Mouse (Mus musculus) stomach, embryonic 15.5 days (tissue): Measurements from ENCODE around the gene 1110051M20Rik. TPM values are rescaled to one million over a fixed set of nuclear protein-coding genes. Genes with fewer than 3 reads are reported as not detected.

Experiments
- ATAC-seq: fragments of 200-750 bp; cut with Nextera tagmentation; 2 replicates; pipeline ENCODE4 v1.8.0; 2017; ENCODE audit warnings: low read depth, moderate number of reproducible peaks, moderate TSS enrichment; ENCODE audit not compliant: insufficient read depth, low FRiP score
- H3K27ac ChIP-seq: fragments of 300-500 bp; sonication (generic); 2 replicates; pipeline ENCODE4 v1.5.1; 2015; ENCODE audit warnings: mild to moderate bottlenecking, inconsistent platforms
- H3K27me3 ChIP-seq: fragments of 300-500 bp; sonication (generic); replicated peaks from 2 replicates; pipeline ENCODE4 v1.6.1; 2015; ENCODE audit warnings: inconsistent platforms
- H3K36me3 ChIP-seq: fragments of 300-500 bp; sonication (generic); 2 replicates; pipeline ENCODE4 v1.6.1; 2015; ENCODE audit warnings: inconsistent platforms
- H3K4me1 ChIP-seq: fragments of 300-500 bp; sonication (generic); 2 replicates; pipeline ENCODE4 v1.6.1; 2015; ENCODE audit warnings: inconsistent platforms
- H3K4me2 ChIP-seq: fragments of 300-500 bp; sonication (generic); 2 replicates; pipeline ENCODE4 v1.6.1; 2015; ENCODE audit warnings: mild to moderate bottlenecking, inconsistent platforms
- H3K4me3 ChIP-seq: fragments of 300-500 bp; sonication (generic); replicated peaks from 2 replicates; pipeline ENCODE4 v1.5.1; 2015; ENCODE audit warnings: inconsistent platforms
- H3K9ac ChIP-seq: fragments of 300-500 bp; sonication (generic); 2 replicates; pipeline ENCODE4 v1.6.1; 2015; ENCODE audit warnings: inconsistent platforms
- H3K9me3 ChIP-seq: fragments of 300-500 bp; sonication (generic); 2 replicates; pipeline ENCODE4 v1.6.1; 2016; ENCODE audit warnings: inconsistent platforms
- WGBS: fragments of 180-500 bp; shearing (Covaris S2); methylation state at CpG from one replicate; pipeline ENCODE4 v1.1.7; 2015; 5-methylcytosine and 5-hydroxymethylcytosine counted together
- polyA plus RNA-seq: library from polyadenylated mRNA; unstranded; fragments of >200 nt; fragmentation: Nextera tagmentation; extraction: Ambion mirVana; gene quantifications from 2 replicates; pipeline ENCODE4 v1.2.1, GENCODE M21; 2015

The 1110051M20Rik gene
- polyA plus RNA-seq, 1 experiment from 2014 or later, result 42.4 TPM

DNA sequence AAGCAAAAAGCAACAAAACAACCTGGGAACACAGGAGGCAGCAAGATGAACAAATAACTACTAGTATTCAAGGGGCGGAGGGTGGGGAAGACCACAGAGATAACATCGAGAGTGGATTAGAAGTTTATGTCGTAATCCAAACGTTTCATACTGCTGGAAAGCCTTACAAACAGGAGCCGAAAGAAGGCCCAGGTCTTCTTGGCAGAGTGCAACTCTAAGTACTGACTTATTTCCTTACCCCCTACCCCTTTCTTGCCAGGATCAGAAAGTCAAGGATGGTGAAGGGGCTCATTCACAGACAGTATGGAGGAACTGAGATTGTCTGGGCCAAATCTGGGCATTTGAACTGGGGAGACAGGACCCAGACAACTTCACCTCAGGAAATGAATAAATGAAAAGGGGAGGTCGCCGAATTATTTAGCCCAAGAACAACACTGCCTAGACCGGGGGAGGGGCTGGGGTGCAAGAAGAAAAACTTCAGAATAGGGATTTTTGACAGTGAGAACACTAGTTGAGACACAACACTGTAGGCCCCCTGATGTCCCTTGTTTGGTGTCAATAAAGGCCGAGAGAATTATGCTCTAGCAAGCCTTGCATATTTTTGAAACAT is 12.1 kb upstream of the 1110051M20Rik start:
- no peak for ATAC-seq
- H3K36me3 ChIP-seq, result no peaks in the 10 kb centered on the region
- H3K27me3 ChIP-seq, result no peaks in the 10 kb centered on the region
- peak overlapping the region; percentile 78 for H3K4me3 ChIP-seq
- 49% methylated on average over 9 of the region's 9 CpGs for WGBS
- H3K9me3 ChIP-seq, result no peaks in the 10 kb centered on the region
- no peak overlapping the region; the same call in 1 of the 2 replicates for H3K9ac ChIP-seq
- H3K27ac ChIP-seq, result peak overlapping the region; percentile 93
- H3K4me2 ChIP-seq, result peak overlapping the region; percentile 91
- peaks cover 16% of the 10 kb centered on the region; the same call in 1 of the 2 replicates for H3K4me1 ChIP-seq

DNA sequence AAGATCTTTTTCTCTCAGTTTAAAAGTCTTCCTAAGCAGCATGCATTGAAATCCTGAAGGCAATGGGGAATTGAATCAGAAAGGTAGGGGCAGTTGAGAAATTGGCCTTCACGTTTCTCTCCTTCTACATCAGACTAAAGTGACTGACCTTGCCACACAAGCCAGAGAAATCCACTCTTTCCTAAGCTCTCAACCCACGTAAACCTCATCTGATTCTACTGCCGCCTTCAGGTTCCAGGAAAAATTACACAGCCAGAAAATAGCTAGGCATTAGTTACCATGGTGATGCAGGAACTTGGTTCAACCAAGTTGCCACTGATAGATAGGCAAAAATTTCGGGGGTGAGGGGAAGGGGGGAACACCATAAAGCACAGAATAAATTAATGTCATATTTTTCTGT is 11.3 kb upstream of the 1110051M20Rik start:
- H3K9me3 ChIP-seq, result no peaks in the 10 kb centered on the region
- H3K4me1 ChIP-seq, result peaks cover 11% of the 10 kb centered on the region; the same call in 1 of the 2 replicates
- no peaks in the 10 kb centered on the region for H3K36me3 ChIP-seq
- no peak overlapping the region for H3K9ac ChIP-seq
- H3K4me2 ChIP-seq, result no peak overlapping the region
- H3K4me3 ChIP-seq, result no peak overlapping the region
- ATAC-seq, result no peak
- no peaks in the 10 kb centered on the region for H3K27me3 ChIP-seq
- 4% methylated on average over 4 of the region's 4 CpGs for WGBS
- H3K27ac ChIP-seq, result no peak overlapping the region

DNA sequence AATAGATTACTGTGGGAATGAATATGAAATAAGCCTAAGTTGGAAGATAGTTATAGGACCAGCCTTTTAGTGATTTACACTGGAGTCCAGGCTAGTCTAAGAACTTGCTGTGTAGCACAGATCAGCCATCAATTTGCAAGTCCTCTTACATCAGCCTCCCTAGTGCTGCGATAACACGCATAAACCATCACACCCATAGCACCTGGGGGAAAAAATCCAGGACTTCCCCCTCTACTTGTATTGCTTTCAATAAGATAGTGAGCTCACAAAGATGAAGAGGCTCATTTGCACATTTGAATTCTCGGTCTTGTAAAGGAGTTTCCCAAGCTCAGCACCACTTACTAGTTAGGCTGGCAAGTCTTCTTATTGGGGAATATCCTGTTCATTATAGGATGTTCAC is 9.9 kb upstream of the 1110051M20Rik start:
- H3K9ac ChIP-seq, result no peak overlapping the region
- no peaks in the 10 kb centered on the region for H3K27me3 ChIP-seq
- H3K4me1 ChIP-seq, result peaks cover 7% of the 10 kb centered on the region; the same call in 1 of the 2 replicates
- H3K4me2 ChIP-seq, result no peak overlapping the region
- no peaks in the 10 kb centered on the region for H3K9me3 ChIP-seq
- no peaks in the 10 kb centered on the region for H3K36me3 ChIP-seq
- no peak for ATAC-seq
- H3K27ac ChIP-seq, result no peak overlapping the region
- H3K4me3 ChIP-seq, result no peak overlapping the region
- 89% methylated on average over 3 of the region's 3 CpGs for WGBS

DNA sequence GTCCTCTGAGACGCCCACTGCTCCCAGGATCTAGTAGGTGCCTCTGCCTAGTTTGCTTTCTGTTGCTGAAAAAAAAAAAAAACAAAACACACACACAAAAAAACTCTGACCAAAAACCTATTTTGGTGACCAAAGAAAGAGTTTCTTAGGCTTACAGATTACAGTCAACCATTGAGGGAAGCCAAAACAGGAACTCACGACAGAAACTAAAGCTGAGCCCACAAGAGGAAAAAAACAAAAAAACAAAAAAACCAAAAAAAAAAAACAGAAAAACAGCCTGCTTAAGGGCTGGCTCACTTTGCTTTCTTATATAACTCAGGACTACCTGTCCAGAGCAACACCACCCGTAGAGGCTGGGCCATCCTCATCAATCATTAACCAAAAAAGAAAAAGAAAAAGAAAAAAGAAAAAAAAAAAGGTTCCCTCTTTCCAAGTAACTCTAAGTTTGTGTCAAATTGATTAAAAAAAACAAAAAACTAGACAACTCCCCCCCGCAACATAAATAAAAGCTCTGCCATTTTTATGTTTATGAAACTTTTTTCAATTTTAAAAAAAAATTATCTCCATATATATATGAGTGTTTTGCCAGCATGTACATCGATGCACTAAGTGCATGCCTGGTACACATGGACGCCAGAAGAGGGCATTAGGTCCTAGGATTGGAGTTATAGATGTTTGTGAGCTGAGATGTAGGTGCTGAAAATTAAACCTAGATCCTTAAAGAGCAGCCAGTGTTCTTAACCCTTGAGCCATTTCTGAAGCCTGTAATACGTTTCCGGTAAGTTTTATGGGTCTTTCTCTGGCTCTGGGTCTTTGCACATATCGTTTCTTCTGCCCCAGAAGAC is 8.9 kb upstream of the 1110051M20Rik start:
- H3K27me3 ChIP-seq, result no peaks in the 10 kb centered on the region
- H3K4me2 ChIP-seq, result no peak overlapping the region
- H3K9me3 ChIP-seq, result no peaks in the 10 kb centered on the region
- peaks cover 7% of the 10 kb centered on the region; the same call in 1 of the 2 replicates for H3K4me1 ChIP-seq
- no peaks in the 10 kb centered on the region for H3K36me3 ChIP-seq
- ATAC-seq, result no peak
- H3K4me3 ChIP-seq, result no peak overlapping the region
- no peak overlapping the region for H3K27ac ChIP-seq
- no peak overlapping the region for H3K9ac ChIP-seq
- 64% methylated on average over 9 of the region's 9 CpGs for WGBS

DNA sequence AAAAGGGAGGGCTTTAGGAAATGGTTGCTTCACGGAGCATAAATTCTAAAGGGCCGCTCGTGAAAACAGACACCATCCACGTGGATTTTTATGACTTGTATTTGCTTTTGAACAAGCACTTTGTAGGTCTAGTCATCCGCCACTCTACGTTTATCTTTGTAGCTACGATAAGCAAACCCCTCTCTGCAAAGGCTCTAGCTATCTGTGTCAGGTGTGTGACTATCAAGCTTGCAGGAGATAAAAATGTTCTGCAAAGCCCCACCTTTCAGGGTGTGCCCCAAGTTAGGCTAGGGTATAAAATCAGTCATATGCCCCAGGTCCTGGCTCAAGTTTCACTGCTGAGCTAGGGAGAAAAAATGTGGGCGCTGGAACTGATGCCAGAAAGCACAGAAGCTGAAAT is 8.2 kb upstream of the 1110051M20Rik start:
- H3K36me3 ChIP-seq, result no peaks in the 10 kb centered on the region
- no peaks in the 10 kb centered on the region for H3K9me3 ChIP-seq
- H3K4me3 ChIP-seq, result no peak overlapping the region
- H3K9ac ChIP-seq, result no peak overlapping the region
- no peaks in the 10 kb centered on the region for H3K27me3 ChIP-seq
- H3K4me1 ChIP-seq, result peaks cover 7% of the 10 kb centered on the region; the same call in 1 of the 2 replicates
- no peak overlapping the region for H3K27ac ChIP-seq
- no peak overlapping the region; the same call in 1 of the 2 replicates for H3K4me2 ChIP-seq
- 28% methylated on average over 8 of the region's 8 CpGs for WGBS
- ATAC-seq, result peak; percentile 66

DNA sequence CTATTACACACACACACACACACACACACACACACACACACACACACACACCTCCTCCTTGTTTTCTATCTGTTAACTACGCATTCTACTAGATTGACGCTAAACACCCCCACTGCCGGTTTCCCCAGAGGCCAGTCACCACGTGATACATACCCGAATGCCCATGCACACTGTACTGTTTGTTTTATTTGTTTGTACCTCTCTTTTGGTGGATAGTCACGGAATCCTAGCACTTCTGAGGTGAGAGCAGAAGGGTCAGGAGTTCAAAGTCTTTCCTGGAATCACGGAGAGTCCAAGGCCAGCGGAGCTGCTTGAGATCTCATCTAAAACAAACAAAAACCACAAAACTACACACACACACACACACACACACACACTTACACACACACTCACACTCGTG is 5.8 kb upstream of the 1110051M20Rik start:
- Histone ChIP-seq H3K4me2 (no peak overlapping the region), H3K36me3 (no peaks in the 10 kb centered on the region), H3K4me1 (no peaks in the 10 kb centered on the region), H3K4me3 (no peak overlapping the region), H3K27ac (no peak overlapping the region), H3K27me3 (no peaks in the 10 kb centered on the region), H3K9ac (no peak overlapping the region), H3K9me3 (no peaks in the 10 kb centered on the region)
- ATAC-seq, result no peak; the same call in 1 of the 2 replicates
- 53% methylated on average over 9 of the region's 9 CpGs for WGBS

DNA sequence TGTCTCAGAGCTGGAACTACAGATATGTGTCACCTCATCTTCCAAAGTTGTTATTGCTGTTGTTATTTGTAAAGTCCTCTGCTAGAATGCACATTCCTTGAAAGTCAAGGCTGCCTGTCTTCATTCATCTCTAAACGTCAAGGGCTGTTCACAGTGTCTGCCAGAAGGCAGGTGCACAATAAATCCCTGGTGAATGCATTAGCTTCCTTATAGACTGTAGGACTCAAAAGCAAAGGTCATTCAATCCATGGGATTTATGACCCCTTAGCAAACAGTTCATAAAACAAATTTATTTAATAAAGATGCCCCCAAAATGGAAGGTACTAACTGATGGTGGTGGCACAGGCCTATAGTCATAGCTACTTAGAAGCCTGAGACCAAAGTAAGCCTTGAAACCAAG is 5.2 kb upstream of the 1110051M20Rik start:
- H3K36me3 ChIP-seq, result no peaks in the 10 kb centered on the region
- H3K27ac ChIP-seq, result no peak overlapping the region
- H3K9ac ChIP-seq, result no peak overlapping the region
- H3K4me1 ChIP-seq, result no peaks in the 10 kb centered on the region
- H3K27me3 ChIP-seq, result no peaks in the 10 kb centered on the region
- no peak for ATAC-seq
- no peaks in the 10 kb centered on the region for H3K9me3 ChIP-seq
- H3K4me2 ChIP-seq, result no peak overlapping the region
- WGBS, result 51% methylated on average over 1 of the region's 1 CpGs
- no peak overlapping the region for H3K4me3 ChIP-seq

DNA sequence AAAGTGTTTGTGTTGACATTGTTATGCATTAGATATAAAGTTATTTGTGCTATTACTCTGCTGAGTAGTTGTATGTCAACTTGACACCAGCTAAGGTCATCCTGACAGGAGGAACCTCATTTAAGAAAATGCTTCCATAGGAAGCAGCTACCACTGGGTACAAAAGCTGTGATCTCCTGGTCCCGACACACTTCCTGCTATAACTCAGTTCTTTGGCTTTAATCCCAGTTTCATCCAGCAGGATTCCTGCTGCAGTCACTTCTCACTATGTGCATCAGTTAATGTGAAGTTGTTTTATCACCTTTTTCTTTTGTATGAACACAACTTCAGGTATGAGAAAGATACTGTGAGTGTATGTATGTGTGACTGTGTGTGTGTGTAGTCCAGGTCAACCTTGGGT is 2.3 kb downstream of the 1110051M20Rik start:
- no peaks in the 10 kb centered on the region for H3K36me3 ChIP-seq
- H3K9ac ChIP-seq, result no peak overlapping the region
- 0 out of 2 replicates have a peak, but pooled peaks cover 4% of the 10 kb centered on the region for H3K4me1 ChIP-seq
- no peaks in the 10 kb centered on the region for H3K27me3 ChIP-seq
- no peaks in the 10 kb centered on the region for H3K9me3 ChIP-seq
- ATAC-seq, result no peak
- no peak overlapping the region for H3K27ac ChIP-seq
- 34% methylated on average over 1 of the region's 1 CpGs for WGBS
- H3K4me2 ChIP-seq, result no peak overlapping the region
- H3K4me3 ChIP-seq, result no peak overlapping the region

DNA sequence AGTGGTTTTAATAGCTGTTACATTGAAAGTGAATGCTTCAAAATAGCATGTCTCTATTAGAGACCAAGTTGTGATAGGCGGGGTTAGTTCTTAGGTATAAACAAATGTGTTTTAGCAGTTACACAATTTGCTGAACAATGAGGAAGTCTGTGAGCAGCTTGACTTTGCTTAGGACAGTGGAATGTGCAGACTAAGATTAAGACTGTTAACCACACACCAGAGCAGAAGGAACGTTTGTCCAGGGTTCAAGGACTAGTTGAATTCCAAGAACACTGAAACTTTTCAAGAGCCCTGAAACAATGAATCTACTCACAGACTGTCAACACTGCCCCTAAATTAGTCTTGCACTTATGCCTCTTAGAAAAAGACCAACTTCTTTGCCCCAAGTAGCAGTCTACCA is 2.8 kb downstream of the 1110051M20Rik start:
- Histone ChIP-seq H3K27me3 (no peaks in the 10 kb centered on the region), H3K4me2 (no peak overlapping the region), H3K36me3 (no peaks in the 10 kb centered on the region), H3K9me3 (no peaks in the 10 kb centered on the region), H3K4me3 (no peak overlapping the region), H3K4me1 (0 out of 2 replicates have a peak, but pooled peaks cover 4% of the 10 kb centered on the region), H3K9ac (no peak overlapping the region), H3K27ac (no peak overlapping the region)
- WGBS, result 53% methylated on average over 2 of the region's 2 CpGs
- ATAC-seq, result no peak

DNA sequence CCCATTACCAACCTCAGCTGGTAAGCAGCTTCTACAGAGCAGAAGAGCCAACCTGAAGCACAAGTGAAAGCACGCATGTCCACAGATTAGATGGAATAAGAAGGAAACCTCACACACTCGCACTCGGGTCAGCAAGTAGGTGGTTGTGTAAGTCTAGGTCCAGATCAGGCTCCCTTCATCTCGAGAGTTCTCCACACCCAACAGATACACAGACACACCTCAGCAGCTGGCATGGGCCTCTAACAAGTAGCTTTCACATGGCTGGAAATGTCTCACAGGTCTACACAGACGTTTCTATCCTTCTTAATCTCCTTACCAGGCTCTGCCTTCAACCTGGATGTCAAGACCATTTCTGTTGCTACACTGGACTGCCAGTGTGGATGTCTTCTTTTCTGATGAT is 3.8 kb downstream of the 1110051M20Rik start:
- no peak overlapping the region for H3K9ac ChIP-seq
- ATAC-seq, result no peak
- WGBS, result 81% methylated on average over 5 of the region's 5 CpGs
- H3K36me3 ChIP-seq, result no peaks in the 10 kb centered on the region
- H3K9me3 ChIP-seq, result no peaks in the 10 kb centered on the region
- H3K4me3 ChIP-seq, result no peak overlapping the region
- H3K4me2 ChIP-seq, result no peak overlapping the region
- H3K27ac ChIP-seq, result no peak overlapping the region
- 0 out of 2 replicates have a peak, but pooled peaks cover 4% of the 10 kb centered on the region for H3K4me1 ChIP-seq
- no peaks in the 10 kb centered on the region for H3K27me3 ChIP-seq

DNA sequence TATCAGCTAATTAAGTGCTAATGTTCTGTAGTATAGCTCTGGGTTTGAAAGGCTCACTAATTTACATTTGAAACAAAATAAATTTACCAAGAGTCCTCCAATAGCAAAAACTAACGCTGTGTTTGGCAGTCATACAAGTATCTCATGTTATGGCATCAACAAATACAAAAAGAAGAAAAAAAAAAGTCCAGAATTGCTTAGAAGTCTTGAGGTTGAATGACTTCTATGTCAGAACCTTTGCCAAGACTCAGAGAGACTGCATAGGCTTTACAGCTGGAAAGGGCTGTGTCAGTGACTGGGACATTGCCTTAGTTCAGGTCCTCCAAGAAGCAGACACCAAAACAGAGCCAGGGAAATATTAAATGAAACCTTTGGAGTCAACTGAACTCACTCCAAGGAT is 4.6 kb downstream of the 1110051M20Rik start:
- Histone ChIP-seq H3K27me3 (no peaks in the 10 kb centered on the region), H3K36me3 (no peaks in the 10 kb centered on the region), H3K4me2 (no peak overlapping the region), H3K9me3 (no peaks in the 10 kb centered on the region), H3K9ac (no peak overlapping the region), H3K4me1 (0 out of 2 replicates have a peak, but pooled peaks cover 4% of the 10 kb centered on the region), H3K27ac (no peak overlapping the region), H3K4me3 (no peak overlapping the region)
- 71% methylated on average over 1 of the region's 1 CpGs for WGBS
- ATAC-seq, result no peak

DNA sequence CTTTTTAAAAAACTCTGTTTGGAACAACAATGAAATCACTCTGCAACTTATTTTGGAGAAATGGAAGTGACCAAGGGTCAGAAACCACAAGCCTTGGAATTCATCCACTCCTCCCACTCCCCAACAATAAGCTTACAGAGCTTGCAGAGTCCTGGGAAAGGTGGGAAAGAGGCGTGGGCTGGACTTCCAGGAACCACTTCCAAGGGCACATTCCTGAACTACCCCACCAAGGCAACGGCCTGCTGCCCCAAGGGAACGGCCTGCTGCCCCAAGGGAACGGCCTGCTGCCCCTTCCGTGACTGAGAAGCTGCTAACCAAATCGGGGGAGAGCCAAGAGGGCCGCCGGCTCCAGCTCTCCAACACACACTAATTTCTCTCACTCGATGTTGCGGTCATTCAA is 5.2 kb downstream of the 1110051M20Rik start:
- ATAC-seq, result no peak
- Histone ChIP-seq H3K36me3 (no peaks in the 10 kb centered on the region), H3K27me3 (no peaks in the 10 kb centered on the region), H3K9ac (no peak overlapping the region), H3K27ac (no peak overlapping the region), H3K4me1 (0 out of 2 replicates have a peak, but pooled peaks cover 4% of the 10 kb centered on the region), H3K4me3 (no peak overlapping the region), H3K4me2 (no peak overlapping the region), H3K9me3 (no peaks in the 10 kb centered on the region)
- WGBS, result 85% methylated on average over 10 of the region's 10 CpGs
